Mouse (Mus musculus) adrenal gland, postnatal 0 days (tissue): ENCODE data around the gene Pipox. TPM values are rescaled to one million over a fixed set of nuclear protein-coding genes. Genes with fewer than 3 reads are reported as not detected.

Experiments used
- polyA plus RNA-seq: library from polyadenylated mRNA; unstranded; fragments of >200 nt; fragmentation: Nextera tagmentation; extraction: Ambion mirVana; gene quantifications from 2 replicates; pipeline ENCODE4 v1.2.1, GENCODE M21; 2015

Pipox gene
- polyA plus RNA-seq: 3.2 and 6.5 TPM in 2 replicates

DNA sequence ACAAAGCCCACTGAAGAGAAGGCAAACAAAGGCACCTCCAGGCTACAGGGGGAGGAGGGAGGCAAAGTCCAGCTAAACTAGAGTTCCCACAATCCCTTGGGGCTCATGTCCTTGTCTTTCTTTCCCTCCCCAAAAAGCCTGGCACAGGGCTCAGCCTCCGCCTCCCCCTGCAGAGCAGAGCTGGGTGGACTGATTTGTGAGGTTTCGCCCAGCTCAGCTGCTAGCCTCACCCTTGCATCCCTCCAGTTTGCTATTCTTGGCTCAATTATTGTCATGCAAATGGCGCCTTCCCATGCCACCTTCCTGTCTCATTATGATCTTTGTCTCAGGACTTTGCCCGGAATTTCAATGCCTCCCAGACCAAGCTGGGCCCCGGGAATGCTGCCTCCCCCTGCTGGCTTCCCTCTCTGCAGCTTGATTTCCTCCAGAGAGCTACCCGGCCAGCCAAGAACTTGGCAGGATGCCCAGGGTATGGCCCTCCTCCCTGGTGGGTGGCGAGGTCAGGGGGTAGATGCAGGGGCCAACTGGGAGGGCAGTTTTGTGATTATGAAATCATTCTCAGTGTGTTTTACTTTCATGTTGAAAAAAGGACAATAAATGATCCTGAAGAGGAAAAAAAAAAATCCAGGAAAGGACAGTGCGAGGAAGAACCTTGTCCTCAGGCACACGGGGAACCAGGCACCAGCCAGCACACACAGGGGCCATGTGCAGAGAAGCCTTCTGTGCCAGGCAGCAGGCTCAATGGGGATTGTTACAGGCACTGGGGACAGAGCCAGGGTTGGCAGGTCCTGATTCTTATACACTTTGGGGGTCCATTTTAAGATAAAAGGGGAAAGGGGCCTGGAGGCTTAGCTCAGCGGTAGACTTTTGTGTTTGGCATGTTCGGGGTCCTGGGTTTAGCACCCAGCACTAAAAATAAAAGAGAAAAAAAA is at the start of gene Pipox:
Pipox (minus strand) TSS at position 310 of the 932 bp plus-strand sequence.

DNA sequence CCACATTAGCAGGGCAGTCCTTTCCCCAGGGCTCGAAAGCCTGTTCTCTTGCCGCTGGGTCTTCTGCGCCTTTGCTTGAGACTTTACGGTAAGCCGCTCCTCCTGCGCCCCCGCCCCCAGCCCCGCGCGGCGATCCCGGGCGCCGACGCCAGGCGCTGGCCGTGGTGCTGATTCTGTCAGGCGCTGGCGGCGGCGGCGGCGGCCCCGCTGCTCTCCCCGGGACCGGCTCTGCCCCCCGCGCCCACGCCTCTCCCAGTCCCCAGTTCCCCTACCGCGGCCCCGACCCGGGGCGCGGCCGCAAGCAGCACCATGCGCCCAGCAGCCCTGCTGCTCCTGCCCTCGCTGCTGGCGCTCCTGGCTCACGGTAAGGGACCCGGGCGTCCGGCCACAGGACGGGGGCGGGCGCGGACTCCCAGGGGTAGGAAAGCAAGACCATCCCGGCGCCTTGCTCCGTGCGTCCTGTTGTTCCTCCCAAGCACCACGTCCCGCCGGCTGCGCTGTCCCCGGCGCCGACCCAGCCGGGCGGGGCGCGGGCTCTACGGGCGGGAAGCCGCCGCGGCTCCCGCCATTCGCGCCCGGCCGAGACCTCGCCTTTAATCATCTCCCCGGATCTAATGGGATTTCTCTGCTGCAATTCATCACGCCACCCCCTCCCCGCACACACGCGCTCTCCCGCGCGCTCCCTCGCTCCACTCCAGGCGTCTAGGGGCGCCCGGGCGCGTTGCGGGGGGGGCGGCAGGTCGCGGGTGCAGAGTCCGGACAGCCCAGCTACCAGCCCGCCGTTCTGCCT is 37.0 kb upstream of the Pipox start, which contains the start of gene Sez6:
Sez6 (plus strand) TSS at position 50 of the 790 bp plus-strand sequence.

Other genes starting within 250 kb of the Pipox start
- gene Nufip2, start 207.9 kb downstream of the Pipox start, polyA plus RNA-seq: 2.6 and 4.8 TPM in 2 replicates
- not detected in 2 replicates for gene Cryba1, start 168.8 kb downstream of the Pipox start, polyA plus RNA-seq
- gene Myo18a, start 130.8 kb downstream of the Pipox start, polyA plus RNA-seq: 17.0 and 23.6 TPM in 2 replicates
- 0.17 and 0.88 TPM in 2 replicates for gene Gm10277, start 106.3 kb downstream of the Pipox start, polyA plus RNA-seq
- gene Sez6, start 36.7 kb upstream of the Pipox start, polyA plus RNA-seq: 1.5 and 1.8 TPM in 2 replicates
- 9.1 and 13.1 TPM in 2 replicates for gene Phf12, start 88.7 kb upstream of the Pipox start, polyA plus RNA-seq
- 13.1 and 22.1 TPM in 2 replicates for gene Dhrs13, start 138.2 kb upstream of the Pipox start, polyA plus RNA-seq
- 73.4 and 83.2 TPM in 2 replicates for gene Flot2, start 143.8 kb upstream of the Pipox start, polyA plus RNA-seq
- gene Eral1, start 186.3 kb upstream of the Pipox start, polyA plus RNA-seq: 18.5 and 31.0 TPM in 2 replicates
- gene Fam222b, start 200.6 kb upstream of the Pipox start, polyA plus RNA-seq: 7.7 and 11.3 TPM in 2 replicates